Mouse (Mus musculus): ENCODE measurements at regions not wholly inside any gene's neighbourhood (a gene's known extent, or its start where the extent isn't known, plus 50 kb on each side); places are given as distances from the start of the nearest gene placed in this dataset.
"Not testable (repeated sequence)": the region's sequence is repeated elsewhere in the genome, so short reads cannot be mapped to it uniquely, and the experiment has no call there.

- peak; percentile 46 for TF ChIP-seq CTCF (IDR thresholded peaks at IDR 0.05; ENCODE audit: low read depth)
- H3K9ac ChIP-seq (ENCODE audit: low read length); H3K27ac ChIP-seq (replicated peaks); H3K4me3 ChIP-seq (ENCODE audit: low read depth, low read length); H3K27me3 ChIP-seq (ENCODE audit: control insufficient read depth, insufficient read depth, low read length); H3K36me3 ChIP-seq (ENCODE audit: control insufficient read depth, insufficient read depth, low read length); H3K9me3 ChIP-seq (ENCODE audit: control insufficient read depth, low read length); H3K4me1 ChIP-seq (replicated peaks; ENCODE audit: control insufficient read depth, insufficient read depth); ATAC-seq (ENCODE audit: low FRiP score, low TSS enrichment); H3K4me2 ChIP-seq (replicated peaks; ENCODE audit: low read depth): not testable (repeated sequence)
- peak; percentile 19 for DNase-seq (ENCODE audit: low spot score)
- 8% methylated on average over 1 of the region's 1 CpGs for WGBS
Observed at GRCm38 (mm10) chr12:113795876-113796275, 252.2 kb downstream of the Adam6a start.

DNA sequence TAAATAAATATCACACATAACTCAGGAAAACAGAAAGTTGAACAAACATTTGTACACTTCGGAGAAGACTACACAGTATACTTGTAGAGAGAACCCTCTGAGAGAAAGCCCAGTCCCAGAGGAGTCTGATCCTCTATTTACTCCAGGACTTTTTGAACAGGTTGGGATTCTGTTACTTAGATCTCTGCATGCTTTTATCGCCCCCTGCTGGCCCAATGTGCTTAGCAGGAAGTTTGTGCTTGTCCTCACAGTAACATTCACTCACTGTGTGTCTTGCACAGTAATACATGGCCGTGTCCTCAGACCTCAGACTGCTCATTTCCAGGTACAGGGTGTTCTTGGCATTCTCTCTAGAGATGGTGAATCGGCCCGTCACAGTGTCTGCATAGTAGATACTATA lies 282.7 kb downstream of the Adam6a start:
- H3K4me2 ChIP-seq (replicated peaks; ENCODE audit: low read depth) = no peak overlapping the region
- no peaks in the 10 kb centered on the region for H3K9me3 ChIP-seq (ENCODE audit: control insufficient read depth, low read length)
- TF ChIP-seq CTCF (IDR thresholded peaks at IDR 0.05; ENCODE audit: low read depth) = peak; percentile 28
- no peak for TF ChIP-seq EP300 (optimal IDR thresholded peaks at IDR 0.05)
- ATAC-seq (ENCODE audit: low FRiP score, low TSS enrichment) (no peak), DNase-seq (ENCODE audit: low spot score) (peak; percentile 16)
- no peaks in the 10 kb centered on the region for H3K36me3 ChIP-seq (ENCODE audit: control insufficient read depth, insufficient read depth, low read length)
- H3K27me3 ChIP-seq (ENCODE audit: control insufficient read depth, insufficient read depth, low read length) = no peaks in the 10 kb centered on the region
- no peaks in the 10 kb centered on the region for H3K4me1 ChIP-seq (replicated peaks; ENCODE audit: control insufficient read depth, insufficient read depth)
- H3K4me3 ChIP-seq (ENCODE audit: low read depth, low read length) = no peak overlapping the region
- H3K27ac ChIP-seq (replicated peaks) = no peak overlapping the region
- no peak overlapping the region for H3K9ac ChIP-seq (ENCODE audit: low read length)
- WGBS = 65% methylated on average over 5 of the region's 5 CpGs

GRCm38 (mm10) chr12:113858893-113859292 lies 315.2 kb downstream of the Adam6a start:
- WGBS = 39% methylated on average over 4 of the region's 4 CpGs
- ATAC-seq (ENCODE audit: low FRiP score, low TSS enrichment) = no peak

DNA sequence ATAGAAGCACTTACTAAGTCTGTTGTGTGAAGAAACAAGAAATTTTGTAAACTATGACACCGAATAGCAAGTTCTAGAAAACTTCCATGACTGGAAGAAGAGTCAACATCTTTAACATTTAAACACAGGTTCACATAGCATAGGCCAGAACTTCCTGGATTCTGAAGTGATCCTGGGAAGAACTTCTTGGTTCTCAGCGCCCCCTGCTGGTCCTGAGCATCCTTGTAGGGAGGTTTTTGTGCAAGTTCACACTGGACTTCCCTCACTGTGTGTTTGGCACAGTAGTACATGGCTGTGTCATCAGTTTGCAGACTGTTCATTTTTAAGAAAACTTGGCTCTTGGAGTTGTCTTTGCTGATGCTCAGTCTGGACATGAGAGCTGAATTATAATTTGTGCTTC lies 335.1 kb downstream of the Adam6a start:
- no peak for DNase-seq (ENCODE audit: low spot score)
- Histone ChIP-seq H3K4me2 (replicated peaks; ENCODE audit: low read depth) (no peak overlapping the region), H3K9me3 (ENCODE audit: control insufficient read depth, low read length) (no peaks in the 10 kb centered on the region), H3K4me1 (replicated peaks; ENCODE audit: control insufficient read depth, insufficient read depth) (no peaks in the 10 kb centered on the region), H3K27ac (replicated peaks) (no peak overlapping the region), H3K36me3 (ENCODE audit: control insufficient read depth, insufficient read depth, low read length) (no peaks in the 10 kb centered on the region), H3K27me3 (ENCODE audit: control insufficient read depth, insufficient read depth, low read length) (no peaks in the 10 kb centered on the region), H3K4me3 (ENCODE audit: low read depth, low read length) (no peak overlapping the region), H3K9ac (ENCODE audit: low read length) (no peak overlapping the region)
- ATAC-seq (ENCODE audit: low FRiP score, low TSS enrichment) = no peak
- TF ChIP-seq CTCF (IDR thresholded peaks at IDR 0.05; ENCODE audit: low read depth) = peak; percentile 51
- TF ChIP-seq EP300 (optimal IDR thresholded peaks at IDR 0.05) = no peak
- 30% methylated on average over 2 of the region's 2 CpGs for WGBS

More at GRCm38 (mm10) chr12:113858893-113859292, 315.2 kb downstream of the Adam6a start:
- H3K4me1 ChIP-seq (replicated peaks; ENCODE audit: control insufficient read depth, insufficient read depth) = no peaks in the 10 kb centered on the region
- TF ChIP-seq CTCF (IDR thresholded peaks at IDR 0.05; ENCODE audit: low read depth) = peak; percentile 51
- no peak for TF ChIP-seq EP300 (optimal IDR thresholded peaks at IDR 0.05)
- H3K4me2 ChIP-seq (replicated peaks; ENCODE audit: low read depth) = no peak overlapping the region
- H3K27me3 ChIP-seq (ENCODE audit: control insufficient read depth, insufficient read depth, low read length) = no peaks in the 10 kb centered on the region
- no peaks in the 10 kb centered on the region for H3K36me3 ChIP-seq (ENCODE audit: control insufficient read depth, insufficient read depth, low read length)
- DNase-seq (ENCODE audit: low spot score) = peak; percentile 18
- no peaks in the 10 kb centered on the region for H3K9me3 ChIP-seq (ENCODE audit: control insufficient read depth, low read length)
- no peak overlapping the region for H3K4me3 ChIP-seq (ENCODE audit: low read depth, low read length)
- H3K9ac ChIP-seq (ENCODE audit: low read length) = no peak overlapping the region
- H3K27ac ChIP-seq (replicated peaks) = no peak overlapping the region

DNA sequence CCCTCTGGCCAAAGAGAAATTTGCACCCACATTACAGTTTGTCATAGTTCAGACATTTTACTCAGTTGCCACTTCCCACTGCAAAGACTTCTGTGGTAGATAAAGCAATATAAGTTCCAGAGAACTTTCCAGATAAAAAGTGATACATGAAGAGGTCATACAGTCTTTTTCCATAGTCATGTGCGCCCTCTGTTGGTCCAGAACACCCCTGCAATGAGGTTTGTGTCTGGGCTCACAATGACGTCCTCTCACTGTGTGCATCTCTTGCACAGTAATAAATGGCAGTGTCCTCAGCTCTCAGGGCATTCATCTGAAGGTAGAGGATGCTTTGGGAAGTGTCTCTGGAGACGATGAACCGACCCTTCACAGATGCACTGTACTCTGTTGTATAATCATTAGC lies 352.4 kb downstream of the Adam6a start:
- Histone ChIP-seq H3K9ac (ENCODE audit: low read length) (no peak overlapping the region), H3K4me3 (ENCODE audit: low read depth, low read length) (no peak overlapping the region), H3K36me3 (ENCODE audit: control insufficient read depth, insufficient read depth, low read length) (no peaks in the 10 kb centered on the region), H3K27me3 (ENCODE audit: control insufficient read depth, insufficient read depth, low read length) (no peaks in the 10 kb centered on the region), H3K9me3 (ENCODE audit: control insufficient read depth, low read length) (no peaks in the 10 kb centered on the region), H3K4me1 (replicated peaks; ENCODE audit: control insufficient read depth, insufficient read depth) (no peaks in the 10 kb centered on the region), H3K27ac (replicated peaks) (no peak overlapping the region), H3K4me2 (replicated peaks; ENCODE audit: low read depth) (no peak overlapping the region)
- ATAC-seq (ENCODE audit: low FRiP score, low TSS enrichment) (no peak), DNase-seq (ENCODE audit: low spot score) (no peak)
- TF ChIP-seq EP300 (optimal IDR thresholded peaks at IDR 0.05) (no peak), CTCF (IDR thresholded peaks at IDR 0.05; ENCODE audit: low read depth) (0 out of 2 replicates have a peak, but pooled peaks have one; percentile 17)
- 28% methylated on average over 4 of the region's 4 CpGs for WGBS

GRCm38 (mm10) chr12:113906459-113906858 lies 362.8 kb downstream of the Adam6a start:
- Histone ChIP-seq H3K27me3 (ENCODE audit: control insufficient read depth, insufficient read depth, low read length) (no peaks in the 10 kb centered on the region), H3K4me2 (replicated peaks; ENCODE audit: low read depth) (no peak overlapping the region), H3K9ac (ENCODE audit: low read length) (no peak overlapping the region), H3K36me3 (ENCODE audit: control insufficient read depth, insufficient read depth, low read length) (no peaks in the 10 kb centered on the region), H3K4me3 (ENCODE audit: low read depth, low read length) (no peak overlapping the region), H3K9me3 (ENCODE audit: control insufficient read depth, low read length) (no peaks in the 10 kb centered on the region), H3K4me1 (replicated peaks; ENCODE audit: control insufficient read depth, insufficient read depth) (no peaks in the 10 kb centered on the region), H3K27ac (replicated peaks) (no peak overlapping the region)
- ATAC-seq (ENCODE audit: low FRiP score, low TSS enrichment) (no peak), DNase-seq (ENCODE audit: low spot score) (no peak)
- no peak for TF ChIP-seq CTCF (IDR thresholded peaks at IDR 0.05; ENCODE audit: low read depth)
- TF ChIP-seq EP300 (optimal IDR thresholded peaks at IDR 0.05) = no peak

Measured in stomach, postnatal 0 days (tissue).